Mouse (Mus musculus) E14TG2a.4 (cell line): ENCODE data around the gene Cd9.

Source experiments
- CTCF ChIP-seq: conservative IDR thresholded peaks from 2 replicates; pipeline ENCODE4 v1.5.1; 2014; ENCODE audit warnings: low read length
- NANOG ChIP-seq: IDR thresholded peaks from 2 replicates; pipeline ENCODE4 v1.6.1; 2014; ENCODE audit warnings: borderline replicate concordance, low read length, mixed read lengths
- POU5F1 ChIP-seq: IDR thresholded peaks from 2 replicates; pipeline ENCODE4 v1.6.1; 2014; ENCODE audit warnings: low read length, borderline replicate concordance

- TF ChIP-seq CTCF (0 out of 2 replicates have a peak, but pooled peaks have one; percentile 4), NANOG (no peak), POU5F1 (no peak)
Measured at GRCm38 (mm10) chr6:125467301-125467715, 27.3 kb downstream of the Cd9 start.
